Mouse (Mus musculus) MEL (cell line): Measurements from ENCODE around the gene Egfl8. TPM values are rescaled to one million over a fixed set of nuclear protein-coding genes. Genes with fewer than 3 reads are reported as not detected.

Experiments
- DNase-seq: peaks from one replicate; pipeline ENCODE4 v3.0.0; 2011; ENCODE audit warnings: low read depth, low spot score
- H3K27ac ChIP-seq: 2 replicates; pipeline ENCODE4 v1.5.1; 2012; ENCODE audit warnings: low read depth, mild to moderate bottlenecking, control low read depth, low read length, moderate library complexity; ENCODE audit not compliant: control insufficient read depth
- H3K27me3 ChIP-seq, 2 experiments: fragments of 150-350 bp in 1 of 2; sonication (generic) in 1 of 2; 2 replicates each; pipeline ENCODE4 v1.6.1; 2012; ENCODE audit warnings: low read length in 2 of 2, mild to moderate bottlenecking in 2 of 2, improper control_type of control experiment in 1 of 2, moderate library complexity in 1 of 2; ENCODE audit not compliant: insufficient read depth in 2 of 2, control insufficient read depth in 1 of 2
- H3K36me3 ChIP-seq, 2 experiments: 2 replicates each; pipeline ENCODE4 v1.6.1; 2012 to 2014; ENCODE audit warnings: low read length in 2 of 2, improper control_type of control experiment in 1 of 2, inconsistent platforms in 1 of 2, mild to moderate bottlenecking in 1 of 2; ENCODE audit not compliant: insufficient read depth in 2 of 2, control insufficient read depth in 1 of 2
- H3K4me1 ChIP-seq, 2 experiments: fragments of 150-350 bp in 1 of 2; sonication (generic) in 1 of 2; 2 replicates each; pipeline ENCODE4 v1.6.1; 2012; ENCODE audit warnings: low read length in 2 of 2, improper control_type of control experiment in 1 of 2, mild to moderate bottlenecking in 1 of 2; ENCODE audit not compliant: insufficient read depth in 2 of 2, control insufficient read depth in 1 of 2
- H3K4me3 ChIP-seq, 2 experiments: fragments of 150-350 bp in 1 of 2; sonication (generic) in 1 of 2; 2 replicates each; pipeline ENCODE4 v1.5.1; 2012; ENCODE audit warnings: low read depth in 2 of 2, low read length in 2 of 2, mild to moderate bottlenecking in 2 of 2, moderate library complexity in 2 of 2, control low read depth in 1 of 2, improper control_type of control experiment in 1 of 2; ENCODE audit not compliant: control insufficient read depth in 1 of 2, insufficient read depth in 1 of 2
- H3K79me2 ChIP-seq: 2 replicates; pipeline ENCODE4 v1.6.1; 2012; ENCODE audit warnings: mild to moderate bottlenecking, low read length, moderate library complexity; ENCODE audit not compliant: control insufficient read depth, poor library complexity, insufficient read depth
- H3K9ac ChIP-seq: 2 replicates; pipeline ENCODE4 v1.6.1; 2012; ENCODE audit warnings: low read depth, mild to moderate bottlenecking, control low read depth, low read length, moderate library complexity; ENCODE audit not compliant: control insufficient read depth, poor library complexity, severe bottlenecking
- H3K9me3 ChIP-seq: fragments of 150-350 bp; sonication (generic); replicated peaks from 2 replicates; pipeline ENCODE4 v1.6.1; 2012; ENCODE audit warnings: mild to moderate bottlenecking, low read length, improper control_type of control experiment, moderate library complexity; ENCODE audit not compliant: insufficient read depth
- CHD2 ChIP-seq: IDR thresholded peaks from 2 replicates; pipeline ENCODE4 v1.6.1; 2011; ENCODE audit warnings: low read length, improper control_type of control experiment
- E2F4 ChIP-seq: IDR thresholded peaks from 2 replicates; pipeline ENCODE4 v1.6.1; 2011; ENCODE audit warnings: low read depth, low read length, improper control_type of control experiment, borderline replicate concordance
- ELF1 ChIP-seq: IDR thresholded peaks from 2 replicates; pipeline ENCODE4 v1.6.1; 2014; ENCODE audit warnings: low read depth, mild to moderate bottlenecking, inconsistent platforms, low read length, improper control_type of control experiment, moderate library complexity
- EP300 ChIP-seq, 2 experiments: IDR thresholded peaks; 2 replicates each; pipeline ENCODE4 v1.6.1; 2011; ENCODE audit warnings: improper control_type of control experiment in 2 of 2, low read length in 2 of 2, low read depth in 1 of 2, mild to moderate bottlenecking in 1 of 2
- ETS1 ChIP-seq: IDR thresholded peaks from 2 replicates; pipeline ENCODE4 v1.6.1; 2012; ENCODE audit warnings: low read depth, mild to moderate bottlenecking, inconsistent platforms, low read length, improper control_type of control experiment, moderate library complexity
- GATA1 ChIP-seq: IDR thresholded peaks from 2 replicates; pipeline ENCODE4 v1.6.1; 2011; ENCODE audit warnings: low read depth, low read length, improper control_type of control experiment
- JUND ChIP-seq: IDR thresholded peaks from 2 replicates; pipeline ENCODE4 v1.6.1; 2011; ENCODE audit warnings: low read depth, mild to moderate bottlenecking, improper control_type of control experiment, low read length
- KAT2A ChIP-seq: conservative IDR thresholded peaks from 2 replicates; pipeline ENCODE4 v1.6.1; 2012; ENCODE audit warnings: low read depth, low read length, improper control_type of control experiment, inconsistent platforms
- MAX ChIP-seq: IDR thresholded peaks from 2 replicates; pipeline ENCODE4 v1.6.1; 2011; ENCODE audit warnings: low read length, improper control_type of control experiment
- MEF2A ChIP-seq: IDR thresholded peaks from 2 replicates; pipeline ENCODE4 v1.6.1; 2014; ENCODE audit warnings: low read depth, mild to moderate bottlenecking, inconsistent platforms, low read length, improper control_type of control experiment; ENCODE audit not compliant: poor library complexity, insufficient replicate concordance, severe bottlenecking; ENCODE audit errors: extremely low read depth
- MXI1 ChIP-seq: IDR thresholded peaks from 2 replicates; pipeline ENCODE4 v1.6.1; 2011; ENCODE audit warnings: mild to moderate bottlenecking, low read depth, low read length, improper control_type of control experiment
- MYB ChIP-seq: IDR thresholded peaks from 2 replicates; pipeline ENCODE4 v1.6.1; 2011; ENCODE audit warnings: mild to moderate bottlenecking, low read depth, low read length, improper control_type of control experiment
- MYC ChIP-seq: IDR thresholded peaks from 2 replicates; pipeline ENCODE4 v1.6.1; 2011; ENCODE audit warnings: low read depth, mild to moderate bottlenecking, low read length, improper control_type of control experiment, moderate library complexity
- NRF1 ChIP-seq: IDR thresholded peaks from 2 replicates; pipeline ENCODE4 v1.6.1; 2014; ENCODE audit warnings: low read depth, mild to moderate bottlenecking, inconsistent platforms, low read length, improper control_type of control experiment, moderate library complexity; ENCODE audit not compliant: poor library complexity, insufficient read depth, severe bottlenecking
- POLR2A ChIP-seq, 2 experiments: IDR thresholded peaks; 2 replicates each; pipeline ENCODE4 v1.6.1; 2011 to 2012; ENCODE audit warnings: low read length in 2 of 2, mild to moderate bottlenecking in 2 of 2, control low read depth in 1 of 2, improper control_type of control experiment in 1 of 2, low read depth in 1 of 2, moderate library complexity in 1 of 2; ENCODE audit not compliant: control insufficient read depth in 1 of 2, insufficient read depth in 1 of 2, poor library complexity in 1 of 2
- RCOR1 ChIP-seq: IDR thresholded peaks from 2 replicates; pipeline ENCODE4 v1.6.1; 2012; ENCODE audit warnings: low read depth, mild to moderate bottlenecking, inconsistent platforms, low read length, improper control_type of control experiment
- SMC3 ChIP-seq: IDR thresholded peaks from 2 replicates; pipeline ENCODE4 v1.6.1; 2011; ENCODE audit warnings: low read depth, low read length, improper control_type of control experiment
- TBP ChIP-seq: IDR thresholded peaks from 2 replicates; pipeline ENCODE4 v1.8.0; 2011; ENCODE audit warnings: low read depth, low read length, improper control_type of control experiment
- TCF12 ChIP-seq: IDR thresholded peaks from 2 replicates; pipeline ENCODE4 v1.6.1; 2014; ENCODE audit warnings: low read depth, mild to moderate bottlenecking, inconsistent platforms, low read length, improper control_type of control experiment, moderate library complexity
- ZC3H11A ChIP-seq: IDR thresholded peaks from 2 replicates; pipeline ENCODE4 v1.6.1; 2012; ENCODE audit warnings: low read depth, mild to moderate bottlenecking, inconsistent platforms, low read length, improper control_type of control experiment
- ZKSCAN1 ChIP-seq: IDR thresholded peaks from 2 replicates; pipeline ENCODE4 v1.6.1; 2012; ENCODE audit warnings: low read depth, mild to moderate bottlenecking, inconsistent platforms, low read length, improper control_type of control experiment, moderate library complexity
- polyA plus RNA-seq, 2 experiments: library from polyadenylated mRNA; stranded (reverse) in 1 of 2; unstranded in 1 of 2; fragments of >175 nt in 1 of 2; fragments of >200 nt in 1 of 2; gene quantifications; 2 replicates each; pipeline versions ENCODE4 v1.2.1 to v1.2.4; 2012; ENCODE audit warnings: low replicate concordance in 2 of 2, low read depth in 1 of 2; ENCODE audit not compliant: insufficient read length in 2 of 2, insufficient read depth in 1 of 2, missing spikeins in 1 of 2
- total RNA-seq: library from RNA; depleted of rRNA; stranded (reverse); fragments of 300-350 nt; gene quantifications from 2 replicates; pipeline ENCODE4 v1.2.3, GENCODE M21; 2012

Gene Egfl8
- total and polyA plus RNA-seq, 3 experiments = 0.89 to 1.6 TPM; not detected in 1

DNA sequence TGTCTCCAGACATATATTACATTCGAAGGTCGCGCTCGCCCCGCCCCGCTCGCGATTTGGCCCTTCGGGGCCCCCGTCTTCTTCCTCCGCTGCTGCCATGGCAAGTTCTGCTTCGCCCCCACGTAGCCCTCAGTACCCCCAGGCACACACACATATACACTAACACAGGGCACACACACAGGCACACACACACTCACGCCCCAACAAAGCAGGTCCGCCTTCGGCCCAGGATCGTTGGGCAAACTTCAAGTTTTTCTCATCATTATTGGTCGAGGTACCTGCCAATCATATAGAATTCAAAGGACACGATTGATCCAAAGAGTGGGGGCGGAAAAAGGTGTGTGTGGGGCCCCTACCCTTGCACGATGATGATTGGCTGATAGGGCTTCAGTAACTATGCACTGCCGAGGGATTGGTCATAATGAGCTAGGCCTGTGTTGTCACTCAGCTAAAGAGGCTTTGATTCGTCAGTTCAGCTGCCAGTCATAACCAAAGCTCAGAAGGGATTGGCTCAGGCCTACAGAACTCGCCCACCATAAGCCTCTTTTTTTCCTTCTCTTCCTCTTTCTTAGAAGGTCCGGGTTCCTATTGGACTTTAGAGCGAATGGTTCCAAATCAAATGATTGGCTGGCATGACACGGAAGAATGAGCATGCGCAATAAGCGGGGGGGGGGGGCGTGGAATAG, 12.3 kb downstream of the Egfl8 start, which contains the start of gene Rnf5 (continued):
- TF ChIP-seq EP300 (IDR thresholded peaks at IDR 0.05; ENCODE audit: low read depth in 1 of 2, low read length in 2 of 2) (no peak), ZC3H11A (no peak), ZKSCAN1 (no peak), NRF1 (peak; percentile 77), JUND (no peak; the same call in 1 of the 2 replicates), ETS1 (peak; percentile 30; the same call in 1 of the 2 replicates)

DNA sequence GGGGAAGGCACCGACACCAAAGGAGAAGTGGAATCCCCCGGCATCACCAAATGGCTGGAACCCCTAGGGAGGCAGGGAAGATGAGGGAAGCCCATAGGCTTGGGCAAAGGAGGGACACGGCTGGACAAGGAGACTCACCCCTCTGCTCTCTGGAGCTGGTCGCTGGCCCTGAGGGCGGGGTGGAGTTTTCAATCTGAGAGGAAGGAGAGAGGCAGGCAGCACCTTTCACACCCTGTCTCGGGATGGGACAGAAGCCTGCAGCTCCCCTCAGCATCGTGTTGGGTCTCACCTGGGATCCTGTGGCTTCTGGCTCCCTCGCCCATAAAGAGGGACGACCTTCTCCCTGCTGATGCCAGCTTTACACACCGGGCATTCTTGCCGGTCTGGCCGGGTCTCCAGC, 14.0 kb downstream of the Egfl8 start:
- Histone ChIP-seq H3K4me1 (peaks cover 1 to 10% of the 10 kb centered on the region in 2 experiments), H3K9me3 (no peaks in the 10 kb centered on the region), H3K36me3 (peaks cover 0 to under 1% of the 10 kb centered on the region in 2 experiments; a peak in 2 of 4 replicates), H3K79me2 (peaks cover 29% of the 10 kb centered on the region), H3K27me3 (no peaks in the 10 kb centered on the region), H3K27ac (no peak overlapping the region), H3K9ac (no peak overlapping the region), H3K4me3 (no peak overlapping the region)
- no peak for DNase-seq
- TF ChIP-seq SMC3 = no peak
- no peak for TF ChIP-seq ETS1
- no peak for TF ChIP-seq CHD2
- TF ChIP-seq KAT2A = no peak
- TF ChIP-seq MEF2A = no peak
- TF ChIP-seq TBP = no peak
- no peak for TF ChIP-seq RCOR1
- TF ChIP-seq MYC = no peak
- TF ChIP-seq TCF12 = no peak
- TF ChIP-seq MXI1 = no peak
- TF ChIP-seq GATA1 = no peak
- TF ChIP-seq E2F4 = no peak
- no peak for TF ChIP-seq MAX
- no peak for TF ChIP-seq POLR2A (IDR thresholded peaks at IDR 0.05; ENCODE audit: control insufficient read depth in 1 of 2, insufficient read depth in 1 of 2, low read depth in 1 of 2, low read length in 2 of 2, poor library complexity in 1 of 2)
- no peak for TF ChIP-seq ELF1
- TF ChIP-seq MYB = no peak
- TF ChIP-seq ZC3H11A = no peak
- no peak for TF ChIP-seq EP300 (IDR thresholded peaks at IDR 0.05; ENCODE audit: low read depth in 1 of 2, low read length in 2 of 2)
